Comparison of ENCODE assay signal across 1 mouse cellular context in genomic region chr19:10975187-10975586, GRCm38 (mm10).
TF ChIP-seq lines count a peak whose summit lies in the region.

No protein-coding gene starts in this region.

TF ChIP-seq in C2C12, 6 proteins besides CTCF, POLR2A, EP300 and RAD21 (continued from another document):
- TF ChIP-seq FOSL1 (IDR thresholded peaks at IDR 0.05; ENCODE audit: insufficient read depth, low read length, poor library complexity, severe bottlenecking) (no peak), MYOD1 (IDR thresholded peaks at IDR 0.05; ENCODE audit: control insufficient read depth, insufficient read length, low read depth) (no peak), MAX (IDR thresholded peaks at IDR 0.05) (no peak)
